Mouse (Mus musculus) bone marrow, adult 2 months (tissue): ENCODE measurements around the gene Tspan2. TPM values are rescaled to one million over a fixed set of nuclear protein-coding genes. Genes with fewer than 3 reads are reported as not detected.

ENCODE experiments used
- H3K27ac ChIP-seq: fragments of 200-500 bp; 2 replicates; pipeline ENCODE4 v1.5.1; 2012; ENCODE audit warnings: low read depth, mild to moderate bottlenecking, control low read depth, inconsistent platforms, low read length; ENCODE audit not compliant: control insufficient read depth, poor library complexity, insufficient read depth
- H3K4me1 ChIP-seq: fragments of 200-500 bp; 2 replicates; pipeline ENCODE4 v1.6.1; 2011; ENCODE audit warnings: low read length; ENCODE audit not compliant: control insufficient read depth, insufficient read depth
- H3K4me3 ChIP-seq: fragments of 200-500 bp; replicated peaks from 2 replicates; pipeline ENCODE3; 2011; ENCODE audit warnings: mild to moderate bottlenecking, low read depth, low read length, control low read depth; ENCODE audit not compliant: control insufficient read depth
- CTCF ChIP-seq: fragments of 200-500 bp; IDR thresholded peaks from 2 replicates; pipeline ENCODE4 v1.5.1; 2011; ENCODE audit warnings: low read length, control low read depth; ENCODE audit not compliant: control insufficient read depth, insufficient read depth
- POLR2A ChIP-seq: fragments of 200-500 bp; IDR thresholded peaks from 2 replicates; pipeline ENCODE4 v1.6.1; 2011; ENCODE audit warnings: low read depth, mild to moderate bottlenecking, control low read depth, low read length, borderline replicate concordance; ENCODE audit not compliant: control insufficient read depth
- WGBS: fragments of 180-500 bp; shearing (Covaris S2); methylation state at CpG from one replicate; pipeline ENCODE4 v1.1.7; 2018; 5-methylcytosine and 5-hydroxymethylcytosine counted together
- polyA plus RNA-seq: library from polyadenylated mRNA; stranded (reverse); fragments of >200 nt; gene quantifications from 2 replicates; pipeline ENCODE4 v1.2.4, GENCODE M21; 2011; ENCODE audit warnings: low replicate concordance; ENCODE audit not compliant: missing spikeins, insufficient read depth, insufficient read length

Gene Tspan2
- polyA plus RNA-seq, 1 experiment, result 6.6 TPM

GRCm38 (mm10) chr3:102731112-102731511 lies 3.2 kb upstream of the Tspan2 start:
- 16% methylated on average over 3 of the region's 3 CpGs for WGBS
- no peak overlapping the region for H3K27ac ChIP-seq
- H3K4me3 ChIP-seq, result no peak overlapping the region

GRCm38 (mm10) chr3:102732619-102733018 lies 1.7 kb upstream of the Tspan2 start:
- Histone ChIP-seq H3K27ac (no peak overlapping the region; the same call in 1 of the 2 replicates), H3K4me1 (peaks cover 10% of the 10 kb centered on the region), H3K4me3 (no peak overlapping the region)
- TF ChIP-seq CTCF (no peak), POLR2A (no peak)
- WGBS, result 2% methylated on average over 4 of the region's 4 CpGs

More at GRCm38 (mm10) chr3:102731112-102731511, 3.2 kb upstream of the Tspan2 start:
- peaks cover 7% of the 10 kb centered on the region for H3K4me1 ChIP-seq
- TF ChIP-seq CTCF (no peak), POLR2A (no peak)

- TF ChIP-seq POLR2A (no peak), CTCF (no peak)
- Histone ChIP-seq H3K4me3 (no peak overlapping the region), H3K4me1 (peaks cover 10% of the 10 kb centered on the region), H3K27ac (no peak overlapping the region)
- 19% methylated on average over 3 of the region's 3 CpGs for WGBS
These were observed 1.3 kb upstream of the Tspan2 start for GRCm38 (mm10) chr3:102733050-102733449.

DNA sequence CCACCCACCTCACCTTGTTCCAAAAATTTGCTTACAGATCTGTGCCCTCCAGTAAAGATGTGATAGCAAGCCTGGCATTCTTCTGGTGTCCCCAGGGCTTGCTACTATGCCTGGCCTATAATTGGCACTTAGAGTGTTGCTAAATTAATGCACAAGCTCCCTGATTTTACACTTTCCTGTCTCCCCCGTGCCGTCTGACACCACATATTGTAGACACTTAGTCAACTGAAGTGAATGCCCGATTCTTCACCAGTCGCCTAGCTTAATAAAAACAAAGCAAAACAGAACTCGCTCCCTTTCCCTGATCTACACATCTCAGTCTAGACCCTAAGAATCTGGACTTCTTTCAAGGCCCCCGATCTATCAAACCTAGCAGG lies 405 bp upstream of the Tspan2 start:
- 56% methylated on average over 6 of the region's 6 CpGs for WGBS

GRCm38 (mm10) chr3:102735031-102735558 lies 766 bp downstream of the Tspan2 start:
- H3K4me1 ChIP-seq, result peaks cover 7% of the 10 kb centered on the region; the same call in 1 of the 2 replicates
- under 1% methylated on average over 33 of the region's 33 CpGs for WGBS
- peak overlapping the region; percentile 77 for H3K4me3 ChIP-seq
- TF ChIP-seq CTCF (no peak), POLR2A (no peak)
- H3K27ac ChIP-seq, result peak overlapping the region; percentile 46; the same call in 1 of the 2 replicates

More for the DNA sequence above, 405 bp upstream of the Tspan2 start:
- Histone ChIP-seq H3K4me1 (peaks cover 10% of the 10 kb centered on the region), H3K4me3 (no peak overlapping the region), H3K27ac (no peak overlapping the region)
- TF ChIP-seq POLR2A (no peak), CTCF (no peak)

DNA sequence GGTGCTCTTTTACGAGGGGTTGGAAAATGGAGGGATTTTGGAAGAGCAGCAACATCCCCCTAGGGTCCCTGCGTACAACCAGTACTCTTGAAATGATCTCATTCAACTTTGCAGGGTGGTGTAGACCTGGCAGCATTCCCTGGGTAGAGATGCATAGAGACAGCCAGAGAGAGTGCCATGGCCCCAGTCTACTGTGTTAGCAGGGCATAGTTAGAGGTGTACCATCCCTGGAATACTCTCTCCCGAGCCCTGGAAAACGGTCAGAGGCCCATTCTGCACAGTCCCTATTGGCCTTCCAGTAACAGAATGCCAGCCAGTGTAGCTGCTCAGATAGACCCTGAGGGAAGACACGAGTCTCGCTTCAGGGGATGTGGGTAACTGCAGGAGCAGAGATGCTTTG lies 1.3 kb downstream of the Tspan2 start:
- WGBS, result 47% methylated on average over 6 of the region's 6 CpGs
- H3K27ac ChIP-seq, result no peak overlapping the region
- peak overlapping the region; percentile 36 for H3K4me3 ChIP-seq
- H3K4me1 ChIP-seq, result peaks cover 7% of the 10 kb centered on the region; the same call in 1 of the 2 replicates
- TF ChIP-seq CTCF (no peak), POLR2A (no peak)

DNA sequence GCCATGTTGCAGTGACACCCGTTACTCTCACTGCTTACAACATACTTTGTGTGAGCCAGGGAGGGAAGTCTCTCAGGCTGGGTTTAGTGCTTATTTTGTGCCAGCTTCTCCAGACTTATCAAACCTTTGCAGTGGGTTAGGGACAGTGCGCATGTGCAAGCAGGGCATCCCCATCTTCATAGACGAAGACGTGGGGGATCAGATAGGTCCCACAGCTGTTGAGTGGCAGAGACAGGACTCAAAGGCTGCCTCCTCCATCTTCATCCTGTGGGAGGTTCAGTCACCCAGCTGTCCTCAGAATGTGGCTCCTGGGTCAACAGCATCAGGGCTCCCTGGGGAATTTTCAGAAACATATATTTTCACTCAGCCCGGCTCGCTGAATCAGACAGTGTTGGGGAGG lies 2.1 kb downstream of the Tspan2 start:
- no peak overlapping the region for H3K27ac ChIP-seq
- TF ChIP-seq POLR2A, result no peak
- TF ChIP-seq CTCF, result no peak
- 39% methylated on average over 6 of the region's 6 CpGs for WGBS
- H3K4me3 ChIP-seq, result no peak overlapping the region
- H3K4me1 ChIP-seq, result peaks cover 7% of the 10 kb centered on the region; the same call in 1 of the 2 replicates

- 69% methylated on average over 6 of the region's 6 CpGs for WGBS
- TF ChIP-seq POLR2A (no peak), CTCF (no peak)
- Histone ChIP-seq H3K27ac (no peak overlapping the region), H3K4me3 (no peak overlapping the region), H3K4me1 (peaks cover 7% of the 10 kb centered on the region; the same call in 1 of the 2 replicates)
These were observed 2.8 kb downstream of the Tspan2 start for GRCm38 (mm10) chr3:102737106-102737505.

DNA sequence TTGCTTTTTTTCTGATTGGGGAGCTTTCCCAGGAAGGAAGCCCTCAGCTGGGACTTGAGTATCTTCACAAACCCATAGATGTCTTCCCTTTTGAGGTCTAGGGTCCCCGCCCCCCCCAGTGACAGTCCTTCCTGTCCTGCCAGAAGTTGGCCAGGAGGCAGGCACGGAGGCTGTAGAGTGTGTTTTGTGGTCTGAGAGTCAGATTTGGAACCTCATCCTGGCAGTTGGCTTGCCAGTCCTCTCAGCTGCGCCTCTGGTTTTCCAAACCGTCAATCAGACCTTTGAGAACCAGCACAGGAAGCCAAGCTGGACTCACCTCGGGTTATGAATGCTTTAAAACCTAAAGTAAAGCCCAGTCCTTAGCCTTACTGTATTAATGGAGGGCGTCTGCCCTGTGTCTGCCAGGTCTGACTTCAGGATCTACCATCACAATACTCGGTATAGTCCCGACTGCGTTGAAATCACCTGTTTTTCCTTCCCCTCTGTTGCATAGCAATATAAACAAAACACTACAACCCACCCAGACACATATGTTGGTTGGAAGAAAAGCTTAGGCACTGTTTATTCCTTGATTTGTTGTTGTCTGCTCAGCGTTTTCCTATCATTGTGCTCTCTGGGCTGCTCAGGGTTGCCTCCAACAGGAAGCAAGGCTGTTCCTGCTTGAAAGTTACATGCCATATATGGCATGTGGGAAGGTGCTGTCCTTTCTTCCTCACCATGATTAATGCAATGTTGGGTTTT lies 4.0 kb downstream of the Tspan2 start:
- Histone ChIP-seq H3K4me3 (peak overlapping the region; percentile 26), H3K4me1 (peaks cover 6% of the 10 kb centered on the region; the same call in 1 of the 2 replicates), H3K27ac (peak overlapping the region; percentile 17)
- WGBS, result 4% methylated on average over 10 of the region's 10 CpGs
- TF ChIP-seq CTCF (no peak), POLR2A (no peak)
